Mouse (Mus musculus) intestine, postnatal 0 days (tissue): Measurements from ENCODE around the gene Gm10961. TPM values are rescaled to one million over a fixed set of nuclear protein-coding genes. Genes with fewer than 3 reads are reported as not detected.

Experiments
- ATAC-seq: fragments of 200-750 bp; cut with Nextera tagmentation; 2 replicates; pipeline ENCODE4 v1.8.0; 2017; ENCODE audit warnings: mild to moderate bottlenecking, moderate TSS enrichment, moderate library complexity
- H3K27ac ChIP-seq: fragments of 300-500 bp; sonication (generic); 2 replicates; pipeline ENCODE4 v1.5.1; 2014; ENCODE audit warnings: mild to moderate bottlenecking, low read depth, low read length, moderate library complexity
- H3K27me3 ChIP-seq: fragments of 300-500 bp; sonication (generic); replicated peaks from 2 replicates; pipeline ENCODE4 v1.6.1; 2014; ENCODE audit warnings: low read length, mixed read lengths; ENCODE audit not compliant: control insufficient read depth, insufficient read depth
- H3K36me3 ChIP-seq: fragments of 300-500 bp; sonication (generic); 2 replicates; pipeline ENCODE4 v1.6.1; 2014; ENCODE audit warnings: mild to moderate bottlenecking, moderate library complexity; ENCODE audit not compliant: control insufficient read depth, insufficient read depth
- H3K4me1 ChIP-seq: fragments of 300-500 bp; sonication (generic); replicated peaks from 2 replicates; pipeline ENCODE4 v1.6.1; 2014; ENCODE audit warnings: antibody characterized with exemption, low read length, mixed read lengths; ENCODE audit not compliant: control insufficient read depth, insufficient read depth
- H3K4me2 ChIP-seq: fragments of 300-500 bp; sonication (generic); replicated peaks from 2 replicates; pipeline ENCODE4 v1.6.1; 2014; ENCODE audit warnings: low read depth, mild to moderate bottlenecking, moderate library complexity
- H3K4me3 ChIP-seq: fragments of 300-500 bp; sonication (generic); 2 replicates; pipeline ENCODE4 v1.5.1; 2014; ENCODE audit warnings: low read depth, low read length
- H3K9ac ChIP-seq: fragments of 300-500 bp; sonication (generic); 2 replicates; pipeline ENCODE4 v1.6.1; 2014; ENCODE audit warnings: mild to moderate bottlenecking, low read depth, low read length
- H3K9me3 ChIP-seq: fragments of 300-500 bp; sonication (generic); 2 replicates; pipeline ENCODE4 v1.6.1; 2016; ENCODE audit warnings: mixed run types; ENCODE audit not compliant: control insufficient read depth
- CTCF ChIP-seq: sonication (generic); IDR thresholded peaks from 2 replicates; pipeline ENCODE4 v1.5.1; 2016; ENCODE audit warnings: low read depth, mild to moderate bottlenecking, control low read depth, antibody characterized with exemption, moderate library complexity
- WGBS: fragments of 180-500 bp; shearing (Covaris S2); extraction: QIAGEN DNeasy Blood & Tissue Kit; methylation state at CpG from one replicate; pipeline ENCODE4 v1.1.7; 2014; 5-methylcytosine and 5-hydroxymethylcytosine counted together
- polyA plus RNA-seq: library from polyadenylated mRNA; unstranded; fragments of >200 nt; fragmentation: Nextera tagmentation; extraction: Ambion mirVana; gene quantifications from 2 replicates; pipeline ENCODE4 v1.2.1, GENCODE M21; 2015

Gm10961 gene
- polyA plus RNA-seq, 1 experiment from 2014 or later: not detected

GRCm38 (mm10) chr3:107622537-107622936, 8.6 kb upstream of the Gm10961 start:
- Histone ChIP-seq H3K4me1 (no peaks in the 10 kb centered on the region), H3K9me3 (no peaks in the 10 kb centered on the region), H3K36me3 (peaks cover 92% of the 10 kb centered on the region), H3K9ac (no peak overlapping the region), H3K27me3 (no peaks in the 10 kb centered on the region), H3K27ac (no peak overlapping the region), H3K4me3 (no peak overlapping the region), H3K4me2 (no peak overlapping the region)
- TF ChIP-seq CTCF: no peak
- no peak for ATAC-seq
- 95% methylated on average over 7 of the region's 7 CpGs for WGBS

GRCm38 (mm10) chr3:107624424-107624823, 6.7 kb upstream of the Gm10961 start:
- 95% methylated on average over 8 of the region's 8 CpGs for WGBS
- no peak overlapping the region for H3K9ac ChIP-seq
- no peak for ATAC-seq
- H3K9me3 ChIP-seq: no peaks in the 10 kb centered on the region
- no peaks in the 10 kb centered on the region for H3K27me3 ChIP-seq
- H3K4me1 ChIP-seq: no peaks in the 10 kb centered on the region
- no peak for TF ChIP-seq CTCF
- no peak overlapping the region for H3K27ac ChIP-seq
- H3K4me3 ChIP-seq: no peak overlapping the region
- no peak overlapping the region for H3K4me2 ChIP-seq
- peaks cover 80% of the 10 kb centered on the region for H3K36me3 ChIP-seq

GRCm38 (mm10) chr3:107625536-107625935, 5.6 kb upstream of the Gm10961 start:
- no peaks in the 10 kb centered on the region for H3K27me3 ChIP-seq
- no peak overlapping the region for H3K4me3 ChIP-seq
- no peak for ATAC-seq
- WGBS: 91% methylated on average over 8 of the region's 8 CpGs
- no peak overlapping the region; the same call in 1 of the 2 replicates for H3K27ac ChIP-seq
- peaks cover 72% of the 10 kb centered on the region for H3K36me3 ChIP-seq
- no peak overlapping the region for H3K9ac ChIP-seq
- H3K9me3 ChIP-seq: no peaks in the 10 kb centered on the region
- H3K4me1 ChIP-seq: no peaks in the 10 kb centered on the region
- TF ChIP-seq CTCF: no peak
- H3K4me2 ChIP-seq: no peak overlapping the region

- H3K4me1 ChIP-seq: no peaks in the 10 kb centered on the region
- no peak overlapping the region for H3K4me3 ChIP-seq
- no peak for ATAC-seq
- no peak overlapping the region for H3K4me2 ChIP-seq
- no peaks in the 10 kb centered on the region for H3K27me3 ChIP-seq
- no peak overlapping the region for H3K9ac ChIP-seq
- no peak for TF ChIP-seq CTCF
- WGBS: 94% methylated on average over 8 of the region's 8 CpGs
- H3K27ac ChIP-seq: no peak overlapping the region
- H3K36me3 ChIP-seq: peaks cover 60% of the 10 kb centered on the region
- no peaks in the 10 kb centered on the region for H3K9me3 ChIP-seq
Observed at GRCm38 (mm10) chr3:107626751-107627150, 4.4 kb upstream of the Gm10961 start.

- Histone ChIP-seq H3K4me2 (no peak overlapping the region), H3K36me3 (peaks cover 52% of the 10 kb centered on the region), H3K4me1 (no peaks in the 10 kb centered on the region), H3K27me3 (no peaks in the 10 kb centered on the region), H3K4me3 (no peak overlapping the region), H3K9ac (no peak overlapping the region), H3K9me3 (no peaks in the 10 kb centered on the region), H3K27ac (no peak overlapping the region)
- no peak for TF ChIP-seq CTCF
- ATAC-seq: no peak
- 97% methylated on average over 7 of the region's 7 CpGs for WGBS
Observed at GRCm38 (mm10) chr3:107627641-107628040, 3.5 kb upstream of the Gm10961 start.

- Histone ChIP-seq H3K9me3 (no peaks in the 10 kb centered on the region), H3K4me3 (no peak overlapping the region), H3K4me1 (no peaks in the 10 kb centered on the region), H3K27me3 (no peaks in the 10 kb centered on the region), H3K9ac (no peak overlapping the region), H3K27ac (no peak overlapping the region), H3K4me2 (no peak overlapping the region), H3K36me3 (peaks cover 43% of the 10 kb centered on the region)
- TF ChIP-seq CTCF: no peak
- ATAC-seq: no peak
- WGBS: 95% methylated on average over 2 of the region's 2 CpGs
Observed at GRCm38 (mm10) chr3:107628551-107628950, 2.6 kb upstream of the Gm10961 start.

- H3K4me1 ChIP-seq: no peaks in the 10 kb centered on the region
- whole genome bisulfite sequencing: 84% methylated on average over 4 of the region's 4 CpGs
- H3K27me3 ChIP-seq: no peaks in the 10 kb centered on the region
- H3K4me3 ChIP-seq: no peak overlapping the region
- H3K36me3 ChIP-seq: peaks cover 36% of the 10 kb centered on the region
- no peak overlapping the region for H3K9ac ChIP-seq
- TF ChIP-seq CTCF: no peak
- H3K9me3 ChIP-seq: no peaks in the 10 kb centered on the region
- H3K4me2 ChIP-seq: no peak overlapping the region
- no peak for ATAC-seq
- H3K27ac ChIP-seq: no peak overlapping the region
Observed at GRCm38 (mm10) chr3:107629411-107629810, 1.7 kb upstream of the Gm10961 start.
